Mouse (Mus musculus) thymus, postnatal 10 days (tissue): ENCODE results near the gene Tmem117.

Experiments
- DNase-seq, 2 experiments: peaks; one replicate each; pipeline ENCODE4 v3.0.0; 2021; ENCODE audit warnings: low spot score in 2 of 2

Tmem117 gene

GRCm38 (mm10) chr15:94894086-94894485 lies 265.1 kb downstream of the Tmem117 start:
- DNase-seq = no peak

- no peak for DNase-seq
These were observed 266.6 kb downstream of the Tmem117 start for GRCm38 (mm10) chr15:94895681-94896080.

- DNase-seq = no peak
These were observed 274.2 kb downstream of the Tmem117 start for GRCm38 (mm10) chr15:94903188-94903587.

GRCm38 (mm10) chr15:94904672-94905407 lies 275.8 kb downstream of the Tmem117 start:
- DNase-seq = no peak

- DNase-seq = no peak
These were observed 292.6 kb downstream of the Tmem117 start for GRCm38 (mm10) chr15:94921672-94922071.

- no peak for DNase-seq
These were observed 299.0 kb downstream of the Tmem117 start for GRCm38 (mm10) chr15:94927986-94928385.

GRCm38 (mm10) chr15:94930743-94931142 lies 301.7 kb downstream of the Tmem117 start:
- DNase-seq = no peak

GRCm38 (mm10) chr15:94933044-94933443 lies 304.0 kb downstream of the Tmem117 start:
- DNase-seq = no peak

- DNase-seq = no peak
These were observed 304.4 kb downstream of the Tmem117 start for GRCm38 (mm10) chr15:94933480-94933879.

GRCm38 (mm10) chr15:94941954-94942353 lies 312.9 kb downstream of the Tmem117 start:
- no peak for DNase-seq

GRCm38 (mm10) chr15:94942465-94942864 lies 313.4 kb downstream of the Tmem117 start:
- no peak for DNase-seq

- DNase-seq = no peak
These were observed 314.9 kb downstream of the Tmem117 start for GRCm38 (mm10) chr15:94943891-94944290.

GRCm38 (mm10) chr15:94951382-94952048 lies 322.5 kb downstream of the Tmem117 start:
- no peak for DNase-seq

- no peak for DNase-seq
These were observed 327.7 kb downstream of the Tmem117 start for GRCm38 (mm10) chr15:94956697-94957096.

GRCm38 (mm10) chr15:94957202-94957601 lies 328.2 kb downstream of the Tmem117 start:
- DNase-seq = no peak

- DNase-seq = no peak
These were observed 338.0 kb downstream of the Tmem117 start for GRCm38 (mm10) chr15:94967004-94967403.

- DNase-seq = no peak
These were observed 339.6 kb downstream of the Tmem117 start for GRCm38 (mm10) chr15:94968403-94969180.

GRCm38 (mm10) chr15:94981798-94982197 lies 352.8 kb downstream of the Tmem117 start:
- DNase-seq = no peak

- DNase-seq = no peak
These were observed 366.3 kb downstream of the Tmem117 start for GRCm38 (mm10) chr15:94995352-94995751.

GRCm38 (mm10) chr15:95005121-95005824 lies 376.2 kb downstream of the Tmem117 start:
- no peak for DNase-seq

GRCm38 (mm10) chr15:95022251-95022650 lies 393.2 kb downstream of the Tmem117 start:
- no peak for DNase-seq

GRCm38 (mm10) chr15:95024401-95024800 lies 395.4 kb downstream of the Tmem117 start:
- no peak for DNase-seq
